Mouse (Mus musculus) B cell, adult 67 days (primary cell): ENCODE data around the gene Kmt5b. TPM values are rescaled to one million over a fixed set of nuclear protein-coding genes. Genes with fewer than 3 reads are reported as not detected.

ENCODE experiments used
- total RNA-seq, 2 experiments: library from RNA; stranded (reverse); gene quantifications; 4 replicates each; pipeline ENCODE4 v1.2.4; 2023

Kmt5b gene
- total RNA-seq, result 100 to 1,000 TPM; 125 to 140 TPM

GRCm38 (mm10) chr19:3767276-3767780, at the start of gene Kmt5b:
Gene Kmt5b (plus strand): TSS chr19:3767421.

GRCm38 (mm10) chr19:3851502-3851962, 84.3 kb downstream of the Kmt5b start, which contains the start of gene Chka:
Gene Chka (plus strand): TSS chr19:3851773.

Other genes starting within 250 kb of the Kmt5b start
- gene Ppp6r3, start 191.7 kb upstream of the Kmt5b start, total RNA-seq, result 100 to 1,000 TPM; 143 to 157 TPM
- gene Lrp5, start 80.9 kb upstream of the Kmt5b start, total RNA-seq, result under 1 TPM; 0.39 to 0.49 TPM
- gene 1810055G02Rik, start 59.1 kb upstream of the Kmt5b start, total RNA-seq, result 1 to 10 TPM; 4.0 to 7.1 TPM
- gene Chka, start 84.4 kb downstream of the Kmt5b start, total RNA-seq, result 10 to 100 TPM; 66.9 to 67.9 TPM
- gene Tcirg1, start 139.7 kb downstream of the Kmt5b start, total RNA-seq, result 100 to 1,000 TPM; 149 to 153 TPM
- gene Ndufs8, start 145.4 kb downstream of the Kmt5b start, total RNA-seq, result 10 to 100 TPM; 91.9 to 93.5 TPM
- 1 to 10 TPM; 7.3 to 8.9 TPM for gene Aldh3b1, start 162.4 kb downstream of the Kmt5b start, total RNA-seq
- 100 to 1,000 TPM; 597 to 689 TPM for gene Unc93b1, start 167.8 kb downstream of the Kmt5b start, total RNA-seq
- gene Aldh3b3, start 191.2 kb downstream of the Kmt5b start, total RNA-seq, result under 1 TPM in 1 of 2 experiments, not detected in 1; 0.20 TPM
- gene Aldh3b2, start 204.9 kb downstream of the Kmt5b start, total RNA-seq, result under 1 TPM in 1 of 2 experiments, not detected in 1; 0.84 TPM
- gene Acy3, start 219.1 kb downstream of the Kmt5b start, total RNA-seq, result not detected
- gene Tbx10, start 225.3 kb downstream of the Kmt5b start, total RNA-seq, result not detected
- gene Nudt8, start 233.2 kb downstream of the Kmt5b start, total RNA-seq, result 10 to 100 TPM; 24.9 to 29.1 TPM
- 1 to 10 TPM; 5.3 to 6.7 TPM for gene Gm49405, start 233.2 kb downstream of the Kmt5b start, total RNA-seq
- gene Doc2g, start 235.9 kb downstream of the Kmt5b start, total RNA-seq, result 10 to 100 TPM; 11.0 to 13.3 TPM
- gene Ndufv1, start 245.4 kb downstream of the Kmt5b start, total RNA-seq, result 10 to 100 TPM; 80.9 to 93.3 TPM